Mouse (Mus musculus): ENCODE measurements around the gene Kat8.

DNA sequence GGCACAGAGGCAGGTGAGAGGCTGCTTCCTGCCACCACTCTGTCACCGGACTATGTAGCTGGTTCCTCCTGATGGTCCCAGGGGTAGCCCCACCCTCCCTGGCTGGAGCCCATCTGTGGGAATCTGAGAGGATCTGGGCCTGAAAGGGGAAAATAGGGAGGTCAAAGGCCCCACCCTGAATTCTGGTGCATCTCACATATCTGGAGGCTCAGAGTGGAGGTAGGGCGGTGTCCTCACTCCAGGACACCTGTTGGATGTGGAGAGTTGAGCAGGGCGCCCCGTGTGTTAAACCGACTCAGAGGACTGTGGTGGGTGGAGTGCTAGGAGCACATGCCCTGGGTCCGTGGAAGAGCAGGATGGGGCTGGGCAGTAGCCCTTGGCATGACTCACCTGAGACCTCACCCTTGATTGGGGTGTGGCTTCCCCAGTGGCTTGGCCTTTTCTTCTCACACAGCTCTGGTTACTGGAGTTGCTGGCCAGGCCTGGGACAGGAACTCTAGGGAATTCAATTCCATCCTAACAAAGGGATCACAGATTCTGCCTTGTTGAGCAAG, 34.2 kb downstream of the Kat8 start, which contains the start of gene Prss36:
- TF ChIP-seq POLR2A (IDR thresholded peaks at IDR 0.05; ENCODE audit: low read depth, low read length): no peak
- no peak for TF ChIP-seq CTCF (IDR thresholded peaks at IDR 0.05; ENCODE audit: extremely low read depth, insufficient read depth, insufficient read length, insufficient replicate concordance)
